Mouse (Mus musculus) testis, adult 2 months (tissue): ENCODE results near the gene Cysrt1. TPM values are rescaled to one million over a fixed set of nuclear protein-coding genes. Genes with fewer than 3 reads are reported as not detected.

ENCODE experiments used
- H3K27ac ChIP-seq: fragments of 200-500 bp; 2 replicates; pipeline ENCODE4 v1.5.1; 2012; ENCODE audit warnings: low read depth, low read length; ENCODE audit not compliant: control insufficient read depth, insufficient read depth
- H3K27me3 ChIP-seq: fragments of 200-500 bp; 2 replicates; pipeline ENCODE4 v1.6.1; 2012; ENCODE audit warnings: mild to moderate bottlenecking, low read length, moderate library complexity; ENCODE audit not compliant: control insufficient read depth, insufficient read depth
- H3K36me3 ChIP-seq: fragments of 200-500 bp; 2 replicates; pipeline ENCODE4 v1.6.1; 2012; ENCODE audit warnings: mild to moderate bottlenecking, low read length; ENCODE audit not compliant: control insufficient read depth, insufficient read depth
- H3K4me1 ChIP-seq: fragments of 200-500 bp; 2 replicates; pipeline ENCODE4 v1.6.1; 2012; ENCODE audit warnings: low read length; ENCODE audit not compliant: control insufficient read depth, insufficient read depth
- H3K4me3 ChIP-seq: fragments of 200-500 bp; 2 replicates; pipeline ENCODE4 v1.5.1; 2012; ENCODE audit warnings: low read depth, mild to moderate bottlenecking, low read length, moderate library complexity, mixed read lengths; ENCODE audit not compliant: control insufficient read depth
- CTCF ChIP-seq: fragments of 200-500 bp; IDR thresholded peaks from 2 replicates; pipeline ENCODE4 v1.5.1; 2012; ENCODE audit warnings: low read depth, mild to moderate bottlenecking, inconsistent platforms, low read length, moderate library complexity; ENCODE audit not compliant: control insufficient read depth, insufficient read depth, insufficient replicate concordance
- POLR2A ChIP-seq: fragments of 200-500 bp; IDR thresholded peaks from 2 replicates; pipeline ENCODE4 v1.6.1; 2012; ENCODE audit warnings: low read depth, mild to moderate bottlenecking, inconsistent platforms, low read length, moderate library complexity; ENCODE audit not compliant: control insufficient read depth
- polyA plus RNA-seq: library from polyadenylated mRNA; depleted of rRNA; stranded (reverse); fragments of >200 nt; gene quantifications from 2 replicates; pipeline ENCODE4 v1.2.3, GENCODE M21; 2012

The Cysrt1 gene
- polyA plus RNA-seq, 1 experiment, result 0.31 TPM

GRCm38 (mm10) chr2:25218445-25218844 lies 23.8 kb downstream of the Cysrt1 start, which contains the start of gene Fam166a:
TSS of gene Fam166a (plus strand) at chr2:25218745.
- Histone ChIP-seq H3K4me3 (peak within 1 kb of the TSS; percentile 86), H3K36me3 (no peaks in the 10 kb centered on the region), H3K27me3 (no peaks in the 10 kb centered on the region), H3K27ac (peak within 1 kb of the TSS; percentile 88), H3K4me1 (no peaks in the 10 kb centered on the region; the same call in 1 of the 2 replicates)
- TF ChIP-seq CTCF, result no peak
- peak; percentile 33; the same call in 1 of the 2 replicates for TF ChIP-seq POLR2A

- Histone ChIP-seq H3K4me3 (peak overlapping the region; percentile 69), H3K27ac (no peak overlapping the region), H3K4me1 (no peaks in the 10 kb centered on the region; the same call in 1 of the 2 replicates), H3K36me3 (no peaks in the 10 kb centered on the region), H3K27me3 (no peaks in the 10 kb centered on the region)
- TF ChIP-seq POLR2A (no peak), CTCF (no peak)
Measured at GRCm38 (mm10) chr2:25217666-25218065, 24.6 kb downstream of the Cysrt1 start.

- Histone ChIP-seq H3K27ac (peak within 1 kb of the TSS; percentile 15), H3K36me3 (no peaks in the 10 kb centered on the region), H3K27me3 (no peaks in the 10 kb centered on the region), H3K4me3 (peak within 1 kb of the TSS; percentile 98), H3K4me1 (peaks cover 2% of the 10 kb centered on the region)
- peak; percentile 70; the same call in 1 of the 2 replicates for TF ChIP-seq POLR2A
- no peak for TF ChIP-seq CTCF
Measured at GRCm38 (mm10) chr2:25214444-25214843, 27.8 kb downstream of the Cysrt1 start, which contains the start of gene Stpg3. TSS of gene Stpg3 (minus strand) at chr2:25214637.

GRCm38 (mm10) chr2:25213266-25213865 lies 28.9 kb downstream of the Cysrt1 start:
- H3K36me3 ChIP-seq, result no peaks in the 10 kb centered on the region
- no peaks in the 10 kb centered on the region for H3K27me3 ChIP-seq
- peaks cover 2% of the 10 kb centered on the region for H3K4me1 ChIP-seq
- peak overlapping the region; percentile 15 for H3K27ac ChIP-seq
- no peak for TF ChIP-seq POLR2A
- no peak for TF ChIP-seq CTCF
- peak overlapping the region; percentile 98 for H3K4me3 ChIP-seq

- TF ChIP-seq CTCF (no peak), POLR2A (peak; percentile 81)
- peak within 1 kb of the TSS; percentile 91 for H3K27ac ChIP-seq
- H3K27me3 ChIP-seq, result no peaks in the 10 kb centered on the region
- H3K36me3 ChIP-seq, result no peaks in the 10 kb centered on the region
- peaks cover 2% of the 10 kb centered on the region for H3K4me1 ChIP-seq
- peak within 1 kb of the TSS; percentile 98 for H3K4me3 ChIP-seq
Measured at GRCm38 (mm10) chr2:25211121-25211670, 31.1 kb downstream of the Cysrt1 start, which contains the start of gene Nelfb. TSS of gene Nelfb (minus strand) at chr2:25211489.

- H3K36me3 ChIP-seq, result no peaks in the 10 kb centered on the region
- TF ChIP-seq POLR2A (no peak), CTCF (no peak)
- peaks cover 2% of the 10 kb centered on the region for H3K4me1 ChIP-seq
- H3K4me3 ChIP-seq, result peak overlapping the region; percentile 98
- H3K27ac ChIP-seq, result peak overlapping the region; percentile 91
- H3K27me3 ChIP-seq, result no peaks in the 10 kb centered on the region
Measured at GRCm38 (mm10) chr2:25210686-25211085, 31.6 kb downstream of the Cysrt1 start.

- H3K27me3 ChIP-seq, result no peaks in the 10 kb centered on the region
- H3K27ac ChIP-seq, result no peak overlapping the region
- no peak overlapping the region for H3K4me3 ChIP-seq
- TF ChIP-seq POLR2A, result no peak
- TF ChIP-seq CTCF, result no peak
- H3K4me1 ChIP-seq, result peaks cover 2% of the 10 kb centered on the region; the same call in 1 of the 2 replicates
- no peaks in the 10 kb centered on the region; the same call in 1 of the 2 replicates for H3K36me3 ChIP-seq
Measured at GRCm38 (mm10) chr2:25207593-25207992, 34.7 kb downstream of the Cysrt1 start.
